Mouse (Mus musculus): ENCODE data around the gene Usp29.

- no peak for TF ChIP-seq EP300 (IDR thresholded peaks at IDR 0.05; ENCODE audit: low read depth)
- no peak for TF ChIP-seq CTCF (IDR thresholded peaks at IDR 0.05; ENCODE audit: low read depth)
Observed at GRCm38 (mm10) chr7:6883376-6884147, 153.2 kb downstream of the Usp29 start.
